Mouse (Mus musculus) heart, embryonic 13.5 days (tissue): Measurements from ENCODE around the gene Lexm. TPM values are rescaled to one million over a fixed set of nuclear protein-coding genes. Genes with fewer than 3 reads are reported as not detected.
A peak's percentile ranks its signal among the peaks of the same experiment; 100 is the strongest.

Experiments
- ATAC-seq: fragments of 200-750 bp; cut with Nextera tagmentation; 2 replicates; pipeline ENCODE4 v1.8.0; 2017; ENCODE audit warnings: moderate TSS enrichment; ENCODE audit not compliant: insufficient number of reproducible peaks, low FRiP score, low TSS enrichment; ENCODE audit errors: extremely low read depth
- H3K27ac ChIP-seq: fragments of 300-500 bp; sonication (generic); replicated peaks from 2 replicates; pipeline ENCODE4 v1.5.1; 2015; ENCODE audit warnings: moderate library complexity, mild to moderate bottlenecking, inconsistent platforms
- H3K27me3 ChIP-seq: fragments of 300-500 bp; sonication (generic); replicated peaks from 2 replicates; pipeline ENCODE4 v1.6.1; 2015; ENCODE audit warnings: mild to moderate bottlenecking, inconsistent platforms
- H3K36me3 ChIP-seq: fragments of 300-500 bp; sonication (generic); 2 replicates; pipeline ENCODE4 v1.6.1; 2015; ENCODE audit warnings: mild to moderate bottlenecking, inconsistent platforms
- H3K4me1 ChIP-seq: fragments of 300-500 bp; sonication (generic); 2 replicates; pipeline ENCODE4 v1.6.1; 2015; ENCODE audit warnings: inconsistent platforms
- H3K4me2 ChIP-seq: fragments of 300-500 bp; sonication (generic); 2 replicates; pipeline ENCODE4 v1.6.1; 2015; ENCODE audit warnings: inconsistent platforms, mild to moderate bottlenecking, moderate library complexity
- H3K4me3 ChIP-seq: fragments of 300-500 bp; sonication (generic); 2 replicates; pipeline ENCODE4 v1.5.1; 2015; ENCODE audit warnings: moderate library complexity, mild to moderate bottlenecking, inconsistent platforms
- H3K9ac ChIP-seq: fragments of 300-500 bp; sonication (generic); 2 replicates; pipeline ENCODE4 v1.6.1; 2015; ENCODE audit warnings: inconsistent platforms, mild to moderate bottlenecking, moderate library complexity
- H3K9me3 ChIP-seq: fragments of 300-500 bp; sonication (generic); 2 replicates; pipeline ENCODE4 v1.6.1; 2016; ENCODE audit warnings: inconsistent platforms
- WGBS: fragments of 180-500 bp; shearing (Covaris S2); methylation state at CpG from one replicate; pipeline ENCODE4 v1.1.7; 2015; ENCODE audit warnings: mixed read lengths; 5-methylcytosine and 5-hydroxymethylcytosine counted together
- polyA plus RNA-seq: library from polyadenylated mRNA; unstranded; fragments of >200 nt; fragmentation: Nextera tagmentation; extraction: Ambion mirVana; gene quantifications from 2 replicates; pipeline ENCODE4 v1.2.1, GENCODE M21; 2015

The Lexm gene
- polyA plus RNA-seq, 1 experiment from 2014 or later: 0.52 TPM

DNA sequence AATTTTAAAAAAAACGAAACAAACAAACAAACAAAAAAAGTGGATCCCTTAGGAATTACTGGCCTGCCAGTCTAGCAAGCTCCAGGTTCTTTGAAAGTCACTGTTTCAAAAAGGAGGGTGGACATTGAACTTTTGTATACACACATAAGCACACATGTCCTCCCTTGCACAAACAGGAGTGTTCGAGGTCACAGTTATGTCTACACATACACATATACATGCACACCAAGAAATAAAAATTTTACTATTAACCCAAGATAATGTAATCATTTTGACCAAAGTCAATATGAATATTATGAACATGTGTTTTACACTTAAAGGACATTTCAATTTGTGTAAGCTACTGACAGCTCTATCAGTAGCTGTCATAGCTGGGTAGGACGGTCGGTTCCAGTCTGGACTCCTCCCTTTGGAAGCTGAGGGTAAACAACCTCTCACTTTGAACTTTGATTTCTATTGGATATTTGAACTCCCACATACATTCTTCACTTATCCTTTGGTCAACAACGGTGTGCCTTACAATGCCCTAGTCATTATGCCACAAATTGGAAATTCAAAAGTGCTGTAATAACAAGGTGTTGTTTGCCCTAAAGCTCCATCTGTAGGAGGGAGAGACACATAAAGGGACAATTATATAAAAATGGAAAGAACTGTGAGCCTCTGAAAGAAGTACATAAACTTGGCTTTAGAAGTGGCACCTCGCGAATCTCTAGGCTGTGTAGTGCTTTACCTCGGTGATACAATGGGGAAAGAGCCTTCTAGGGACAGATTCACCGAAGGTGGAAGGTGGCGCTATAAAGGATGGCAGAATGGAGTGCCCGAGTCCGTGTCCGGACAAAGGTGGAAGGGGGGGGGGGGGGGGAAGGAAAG lies 57.5 kb downstream of the Lexm start:
- Histone ChIP-seq H3K9ac (peak overlapping the region; percentile 74), H3K27me3 (no peaks in the 10 kb centered on the region), H3K4me2 (peak overlapping the region; percentile 97), H3K27ac (no peak overlapping the region), H3K36me3 (peaks cover 4% of the 10 kb centered on the region), H3K9me3 (no peaks in the 10 kb centered on the region), H3K4me1 (peaks cover 31% of the 10 kb centered on the region), H3K4me3 (peak overlapping the region; percentile 87)
- ATAC-seq: no peak
- WGBS: 28% methylated on average over 13 of the region's 13 CpGs

GRCm38 (mm10) chr4:106557978-106558377 lies 59.1 kb downstream of the Lexm start:
- WGBS: no CpG with 5 or more reads among the region's 1 CpGs
- Histone ChIP-seq H3K4me2 (no peak overlapping the region), H3K36me3 (no peaks in the 10 kb centered on the region), H3K4me1 (peaks cover 23% of the 10 kb centered on the region), H3K27me3 (0 out of 2 replicates have a peak, but pooled peaks cover 2% of the 10 kb centered on the region), H3K9ac (no peak overlapping the region), H3K9me3 (no peaks in the 10 kb centered on the region), H3K27ac (no peak overlapping the region), H3K4me3 (no peak overlapping the region)
- ATAC-seq: no peak

DNA sequence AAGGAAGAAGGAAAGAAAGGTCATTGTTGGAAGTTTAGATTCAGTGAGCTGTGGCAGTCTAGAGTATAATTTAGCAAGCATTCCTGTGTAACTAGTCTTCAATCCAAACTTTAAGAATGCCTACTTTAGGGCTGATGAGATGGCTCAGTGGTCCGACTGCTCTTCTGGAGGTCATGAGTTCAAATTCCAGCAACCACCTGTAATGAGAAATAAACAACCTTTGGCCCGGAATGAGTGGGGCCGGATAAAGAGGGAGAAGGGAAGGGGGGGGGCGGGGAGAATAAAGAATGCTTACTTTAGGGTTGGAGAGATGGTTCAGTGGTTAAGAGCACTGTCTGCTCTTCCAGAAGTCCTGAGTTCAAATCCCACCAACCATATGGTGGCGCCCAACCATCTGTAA lies 59.8 kb downstream of the Lexm start:
- WGBS: 77% methylated on average over 5 of the region's 5 CpGs
- Histone ChIP-seq H3K27ac (no peak overlapping the region), H3K27me3 (0 out of 2 replicates have a peak, but pooled peaks cover 2% of the 10 kb centered on the region), H3K9ac (no peak overlapping the region), H3K4me3 (no peak overlapping the region), H3K4me1 (peaks cover 16% of the 10 kb centered on the region), H3K9me3 (no peaks in the 10 kb centered on the region), H3K36me3 (no peaks in the 10 kb centered on the region), H3K4me2 (no peak overlapping the region)
- no peak for ATAC-seq

DNA sequence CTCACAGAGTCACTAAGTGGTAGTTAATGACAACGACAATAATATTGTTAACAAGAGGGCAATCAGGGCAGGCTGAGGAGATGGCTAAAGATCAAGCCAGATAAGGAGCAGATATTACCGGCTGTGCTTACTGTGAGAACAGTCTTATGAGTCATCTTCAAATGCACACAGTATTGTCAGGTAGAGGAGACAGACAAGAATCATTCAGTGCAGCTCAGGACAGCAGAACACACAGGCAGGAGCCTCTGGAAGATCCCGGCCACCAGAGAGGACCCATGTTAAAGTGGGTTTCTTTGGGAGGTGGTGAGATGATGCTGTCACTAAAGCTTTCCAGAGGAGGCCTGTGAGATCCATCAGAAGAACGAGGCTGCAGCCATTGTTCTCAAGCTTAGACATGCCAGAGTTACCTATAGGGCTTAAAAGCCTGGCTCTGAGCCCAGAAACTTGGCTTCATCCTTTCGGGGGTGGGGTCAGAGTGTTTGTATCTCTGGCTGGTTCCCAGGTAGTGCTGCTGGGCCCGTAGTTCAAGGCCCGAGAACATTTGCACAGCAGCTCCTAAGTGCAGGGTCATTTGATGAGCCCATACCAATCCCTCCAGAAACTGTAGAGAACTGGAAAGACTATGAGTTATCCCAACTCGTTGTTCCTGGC lies 66.4 kb downstream of the Lexm start:
- Histone ChIP-seq H3K36me3 (no peaks in the 10 kb centered on the region), H3K9ac (no peak overlapping the region), H3K27me3 (peaks cover 21% of the 10 kb centered on the region), H3K4me1 (peaks cover 14% of the 10 kb centered on the region), H3K27ac (no peak overlapping the region), H3K4me2 (no peak overlapping the region), H3K9me3 (no peaks in the 10 kb centered on the region), H3K4me3 (no peak overlapping the region)
- ATAC-seq: no peak
- 50% methylated on average over 8 of the region's 8 CpGs for WGBS

GRCm38 (mm10) chr4:106548113-106548512 lies 68.9 kb downstream of the Lexm start:
- WGBS: 50% methylated on average over 3 of the region's 3 CpGs
- Histone ChIP-seq H3K36me3 (no peaks in the 10 kb centered on the region), H3K4me1 (peaks cover 21% of the 10 kb centered on the region)

GRCm38 (mm10) chr4:106546896-106547295 lies 70.1 kb downstream of the Lexm start:
- no peak overlapping the region for H3K27ac ChIP-seq
- no peak for ATAC-seq
- peaks cover 21% of the 10 kb centered on the region for H3K27me3 ChIP-seq
- H3K9ac ChIP-seq: no peak overlapping the region
- WGBS: 65% methylated on average over 1 of the region's 1 CpGs
- no peak overlapping the region for H3K4me3 ChIP-seq
- no peak overlapping the region for H3K4me2 ChIP-seq
- H3K4me1 ChIP-seq: peaks cover 21% of the 10 kb centered on the region
- no peaks in the 10 kb centered on the region for H3K9me3 ChIP-seq
- H3K36me3 ChIP-seq: no peaks in the 10 kb centered on the region

More at GRCm38 (mm10) chr4:106548113-106548512, 68.9 kb downstream of the Lexm start:
- Histone ChIP-seq H3K27me3 (peaks cover 18% of the 10 kb centered on the region), H3K9ac (no peak overlapping the region), H3K4me3 (no peak overlapping the region), H3K27ac (no peak overlapping the region), H3K9me3 (no peaks in the 10 kb centered on the region), H3K4me2 (no peak overlapping the region)
- ATAC-seq: no peak

- Histone ChIP-seq H3K4me3 (no peak overlapping the region), H3K4me1 (peaks cover 21% of the 10 kb centered on the region), H3K9me3 (no peaks in the 10 kb centered on the region), H3K9ac (no peak overlapping the region), H3K27me3 (peaks cover 25% of the 10 kb centered on the region), H3K36me3 (no peaks in the 10 kb centered on the region), H3K27ac (no peak overlapping the region), H3K4me2 (peak overlapping the region; percentile 37)
- no peak for ATAC-seq
- 29% methylated on average over 8 of the region's 8 CpGs for WGBS
Measured at GRCm38 (mm10) chr4:106545817-106546373, 71.1 kb downstream of the Lexm start.

DNA sequence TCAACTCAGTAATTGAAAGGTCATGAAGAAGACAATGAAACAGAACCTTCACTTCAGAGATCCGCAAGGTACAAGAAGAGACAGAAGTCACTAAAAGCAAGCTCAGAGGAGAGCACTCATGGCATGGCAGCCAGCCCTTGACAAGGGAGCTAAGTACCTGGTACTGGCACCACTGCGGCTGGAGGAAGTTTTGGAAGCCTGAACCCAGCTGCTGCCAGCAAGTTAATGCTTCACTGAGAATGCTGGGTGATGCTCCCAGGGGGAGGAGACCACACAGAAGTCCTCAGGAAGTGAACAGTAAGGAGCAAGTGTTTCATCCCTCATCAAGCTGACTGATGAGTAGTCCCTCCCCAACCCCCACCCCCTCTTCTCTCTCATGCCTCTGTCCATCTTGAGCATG lies 74.8 kb downstream of the Lexm start:
- no peak overlapping the region for H3K4me3 ChIP-seq
- H3K9me3 ChIP-seq: 0 out of 2 replicates have a peak, but pooled peaks cover 6% of the 10 kb centered on the region
- no peak overlapping the region for H3K9ac ChIP-seq
- H3K4me2 ChIP-seq: no peak overlapping the region
- peaks cover 14% of the 10 kb centered on the region for H3K4me1 ChIP-seq
- no peaks in the 10 kb centered on the region for H3K36me3 ChIP-seq
- ATAC-seq: no peak
- no peak overlapping the region for H3K27ac ChIP-seq
- peaks cover 21% of the 10 kb centered on the region; the same call in 1 of the 2 replicates for H3K27me3 ChIP-seq
- WGBS: 78% methylated on average over 2 of the region's 2 CpGs

GRCm38 (mm10) chr4:106541491-106541890 lies 75.5 kb downstream of the Lexm start:
- peaks cover 14% of the 10 kb centered on the region for H3K4me1 ChIP-seq
- ATAC-seq: no peak
- no peak overlapping the region for H3K4me2 ChIP-seq
- no peak overlapping the region for H3K27ac ChIP-seq
- peaks cover 18% of the 10 kb centered on the region for H3K27me3 ChIP-seq
- H3K9ac ChIP-seq: no peak overlapping the region
- WGBS: 63% methylated on average over 3 of the region's 3 CpGs
- H3K9me3 ChIP-seq: 0 out of 2 replicates have a peak, but pooled peaks cover 6% of the 10 kb centered on the region
- no peak overlapping the region for H3K4me3 ChIP-seq
- H3K36me3 ChIP-seq: no peaks in the 10 kb centered on the region
